Mouse (Mus musculus): ENCODE results near the gene Gltpd2.

Gene Gltpd2

GRCm38 (mm10) chr11:70566586-70566985, 47.6 kb downstream of the Gltpd2 start:
- peak; percentile 51 for DNase-seq
